Mouse (Mus musculus) forebrain, embryonic 14.5 days (tissue): ENCODE results near the gene Map4k3. TPM values are rescaled to one million over a fixed set of nuclear protein-coding genes. Genes with fewer than 3 reads are reported as not detected.
A peak's percentile ranks its signal among the peaks of the same experiment; 100 is the strongest.

Experiments used
- ATAC-seq: fragments of 200-750 bp; cut with Nextera tagmentation; 2 replicates; pipeline ENCODE4 v1.8.0; 2017; ENCODE audit warnings: mild to moderate bottlenecking, moderate library complexity
- DNase-seq: peaks from one replicate; pipeline ENCODE4 v3.0.0-alpha.2; 2015; ENCODE audit warnings: low spot score
- H3K27ac ChIP-seq: fragments of 300-500 bp; sonication (generic); 2 replicates; pipeline ENCODE4 v1.5.1; 2014; ENCODE audit warnings: low read depth, mild to moderate bottlenecking, control low read depth, low read length, moderate library complexity
- H3K27me3 ChIP-seq: fragments of 300-500 bp; sonication (generic); replicated peaks from 2 replicates; pipeline ENCODE4 v1.6.1; 2014; ENCODE audit warnings: low read length, control low read depth, mixed read lengths; ENCODE audit not compliant: control insufficient read depth, insufficient read depth
- H3K36me3 ChIP-seq: fragments of 300-500 bp; sonication (generic); 2 replicates; pipeline ENCODE4 v1.6.1; 2014; ENCODE audit warnings: low read length, control low read depth; ENCODE audit not compliant: control insufficient read depth, insufficient read depth
- H3K4me1 ChIP-seq: fragments of 300-500 bp; sonication (generic); 2 replicates; pipeline ENCODE4 v1.6.1; 2014; ENCODE audit warnings: antibody characterized with exemption, low read length, control low read depth; ENCODE audit not compliant: control insufficient read depth, insufficient read depth
- H3K4me2 ChIP-seq: fragments of 300-500 bp; sonication (generic); 2 replicates; pipeline ENCODE4 v1.6.1; 2014; ENCODE audit warnings: mild to moderate bottlenecking, control low read depth, low read length
- H3K4me3 ChIP-seq: fragments of 300-500 bp; sonication (generic); 2 replicates; pipeline ENCODE4 v1.5.1; 2014; ENCODE audit warnings: low read depth, low read length, control low read depth
- H3K9ac ChIP-seq: fragments of 300-500 bp; sonication (generic); 2 replicates; pipeline ENCODE4 v1.6.1; 2014; ENCODE audit warnings: mild to moderate bottlenecking, low read length, control low read depth, moderate library complexity
- H3K9me3 ChIP-seq: fragments of 300-500 bp; sonication (generic); replicated peaks from 2 replicates; pipeline ENCODE4 v1.6.1; 2016; ENCODE audit warnings: low read length, control low read depth, mixed read lengths; ENCODE audit not compliant: control insufficient read depth
- WGBS: fragments of 180-500 bp; shearing (Covaris S2); extraction: QIAGEN DNeasy Blood & Tissue Kit; methylation state at CpG from one replicate; pipeline ENCODE4 v1.1.7; 2014; 5-methylcytosine and 5-hydroxymethylcytosine counted together
- polyA plus RNA-seq: library from polyadenylated mRNA; unstranded; fragments of >200 nt; fragmentation: Nextera tagmentation; extraction: Ambion mirVana; gene quantifications from 2 replicates; pipeline ENCODE4 v1.2.1, GENCODE M21; 2014

Map4k3 gene
- polyA plus RNA-seq: 29.0 and 30.7 TPM in 2 replicates

DNA sequence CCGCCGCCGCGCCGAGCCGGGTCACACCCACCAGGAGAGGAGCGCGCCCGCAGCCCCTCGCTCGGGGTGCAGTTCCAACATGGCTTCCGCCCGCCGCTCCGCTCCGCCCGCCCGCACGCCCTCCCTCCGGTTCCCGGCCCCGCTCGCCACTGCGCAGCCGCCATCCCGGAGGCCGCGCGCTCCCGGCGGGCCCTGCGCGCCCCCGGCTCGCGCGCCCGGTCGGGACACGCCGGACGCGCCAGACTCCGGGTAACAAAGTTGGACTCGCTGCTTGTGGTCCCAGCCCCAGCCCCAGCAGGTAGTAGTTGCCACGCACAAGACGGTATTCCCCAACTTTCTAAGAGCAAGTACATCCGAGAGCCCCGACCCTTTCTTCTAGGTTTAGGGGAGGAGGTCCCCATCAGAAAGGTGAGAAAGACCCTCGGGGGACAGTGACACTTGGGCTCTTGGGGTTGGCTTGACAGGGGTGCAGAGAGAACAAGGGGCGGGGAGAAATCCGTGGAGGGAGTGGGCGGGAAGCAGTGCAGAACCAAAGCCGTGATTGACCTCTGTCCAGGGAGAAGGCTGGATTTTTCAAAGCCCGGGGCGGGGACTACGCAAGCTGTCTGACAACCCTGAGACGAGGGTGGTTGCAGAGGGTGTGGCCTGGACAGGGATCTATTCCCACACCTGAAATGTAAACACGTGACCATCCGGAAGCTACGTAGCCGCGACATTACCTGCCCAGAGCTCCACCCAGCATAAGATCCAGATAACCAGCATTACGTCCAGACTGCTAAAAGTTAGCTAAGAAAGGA is at the start of gene Map4k3:
TSS of gene Map4k3 (minus strand) at position 424 of the 797 bp plus-strand sequence.
- peak within 1 kb of the TSS; percentile 76 for H3K4me2 ChIP-seq
- ATAC-seq (peak; percentile 96), DNase-seq (peak; percentile 86)
- peak within 1 kb of the TSS; percentile 98 for H3K9ac ChIP-seq
- H3K4me1 ChIP-seq: peaks cover 12% of the 10 kb centered on the region
- WGBS: under 1% methylated on average over 55 of the region's 64 CpGs
- H3K4me3 ChIP-seq: peak within 1 kb of the TSS; percentile 64
- H3K36me3 ChIP-seq: no peaks in the 10 kb centered on the region
- peak within 1 kb of the TSS; percentile 93 for H3K27ac ChIP-seq
- H3K27me3 ChIP-seq: no peaks in the 10 kb centered on the region
- no peaks in the 10 kb centered on the region for H3K9me3 ChIP-seq

GRCm38 (mm10) chr17:80777581-80777980 is 49.3 kb upstream of the Map4k3 start:
- Histone ChIP-seq H3K4me2 (no peak overlapping the region), H3K9me3 (no peaks in the 10 kb centered on the region), H3K4me1 (peaks cover 3% of the 10 kb centered on the region; the same call in 1 of the 2 replicates), H3K27me3 (no peaks in the 10 kb centered on the region), H3K27ac (no peak overlapping the region), H3K36me3 (no peaks in the 10 kb centered on the region), H3K4me3 (no peak overlapping the region), H3K9ac (no peak overlapping the region)
- no peak for DNase-seq
- ATAC-seq: no peak
- 97% methylated on average over 1 of the region's 1 CpGs for WGBS

- 84% methylated on average over 8 of the region's 8 CpGs for WGBS
- no peak for ATAC-seq
Observed at GRCm38 (mm10) chr17:80775178-80775788, 47.0 kb upstream of the Map4k3 start.

GRCm38 (mm10) chr17:80772545-80773453 is 44.5 kb upstream of the Map4k3 start:
- Histone ChIP-seq H3K27me3 (no peaks in the 10 kb centered on the region), H3K36me3 (no peaks in the 10 kb centered on the region), H3K4me1 (peaks cover 3% of the 10 kb centered on the region; the same call in 1 of the 2 replicates), H3K4me2 (no peak overlapping the region), H3K27ac (no peak overlapping the region), H3K4me3 (no peak overlapping the region), H3K9ac (no peak overlapping the region), H3K9me3 (no peaks in the 10 kb centered on the region)
- DNase-seq (peak; percentile 45), ATAC-seq (peak; percentile 32; the same call in 1 of the 2 replicates)
- WGBS: 56% methylated on average over 14 of the region's 14 CpGs

More at GRCm38 (mm10) chr17:80775178-80775788, 47.0 kb upstream of the Map4k3 start:
- Histone ChIP-seq H3K4me3 (no peak overlapping the region), H3K4me2 (no peak overlapping the region), H3K4me1 (peaks cover 3% of the 10 kb centered on the region; the same call in 1 of the 2 replicates), H3K27me3 (no peaks in the 10 kb centered on the region), H3K36me3 (no peaks in the 10 kb centered on the region), H3K9me3 (no peaks in the 10 kb centered on the region), H3K27ac (no peak overlapping the region), H3K9ac (no peak overlapping the region)
- DNase-seq: no peak

DNA sequence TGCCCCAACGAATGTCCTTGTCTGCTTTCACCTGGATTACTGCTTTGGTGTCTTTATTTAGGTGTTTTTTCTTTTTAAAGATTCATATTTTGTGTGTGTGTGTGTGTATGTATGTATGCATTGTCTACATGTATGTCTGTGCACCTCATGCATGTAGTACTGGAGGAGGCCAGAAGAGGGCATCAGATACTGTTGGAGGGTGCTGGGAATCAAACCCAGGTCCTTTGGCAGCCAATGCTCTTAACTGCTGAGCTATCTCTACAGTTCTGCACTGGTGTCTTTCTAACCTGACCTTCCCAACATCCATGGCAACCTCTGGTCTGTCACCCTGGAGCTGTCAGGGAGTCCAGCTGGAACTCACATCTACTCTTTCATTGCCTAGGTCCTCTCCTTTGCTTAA is 41.8 kb upstream of the Map4k3 start:
- Histone ChIP-seq H3K4me3 (no peak overlapping the region), H3K4me1 (peaks cover 3% of the 10 kb centered on the region; the same call in 1 of the 2 replicates), H3K27me3 (no peaks in the 10 kb centered on the region), H3K4me2 (no peak overlapping the region), H3K27ac (no peak overlapping the region), H3K9ac (no peak overlapping the region), H3K9me3 (no peaks in the 10 kb centered on the region), H3K36me3 (no peaks in the 10 kb centered on the region)
- DNase-seq (no peak), ATAC-seq (no peak)
- 84% methylated on average over 1 of the region's 1 CpGs for WGBS

DNA sequence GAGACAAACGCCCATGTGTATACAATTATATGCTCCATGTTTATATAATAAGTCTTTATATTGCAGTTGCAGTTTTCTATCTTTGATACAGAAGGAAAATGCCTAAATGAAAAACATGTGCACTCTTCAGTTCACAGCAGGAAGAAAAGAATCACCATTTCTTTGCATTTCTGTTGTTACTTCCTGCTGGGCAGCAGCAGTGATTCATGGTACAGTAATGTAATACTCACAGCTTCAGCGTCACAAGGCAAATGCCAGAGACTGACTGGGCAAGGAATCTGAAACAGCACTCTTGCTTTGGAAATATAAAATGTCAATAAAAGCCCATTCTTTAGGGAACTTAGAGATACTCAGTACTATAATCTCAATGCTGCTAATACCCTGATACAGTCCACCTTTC is 36.9 kb upstream of the Map4k3 start:
- no peak overlapping the region for H3K4me2 ChIP-seq
- no peaks in the 10 kb centered on the region for H3K27me3 ChIP-seq
- H3K36me3 ChIP-seq: no peaks in the 10 kb centered on the region
- H3K4me1 ChIP-seq: no peaks in the 10 kb centered on the region
- WGBS: 79% methylated on average over 2 of the region's 2 CpGs
- no peak overlapping the region for H3K4me3 ChIP-seq
- DNase-seq: no peak
- no peak for ATAC-seq
- H3K9ac ChIP-seq: no peak overlapping the region
- H3K27ac ChIP-seq: no peak overlapping the region
- no peaks in the 10 kb centered on the region for H3K9me3 ChIP-seq

DNA sequence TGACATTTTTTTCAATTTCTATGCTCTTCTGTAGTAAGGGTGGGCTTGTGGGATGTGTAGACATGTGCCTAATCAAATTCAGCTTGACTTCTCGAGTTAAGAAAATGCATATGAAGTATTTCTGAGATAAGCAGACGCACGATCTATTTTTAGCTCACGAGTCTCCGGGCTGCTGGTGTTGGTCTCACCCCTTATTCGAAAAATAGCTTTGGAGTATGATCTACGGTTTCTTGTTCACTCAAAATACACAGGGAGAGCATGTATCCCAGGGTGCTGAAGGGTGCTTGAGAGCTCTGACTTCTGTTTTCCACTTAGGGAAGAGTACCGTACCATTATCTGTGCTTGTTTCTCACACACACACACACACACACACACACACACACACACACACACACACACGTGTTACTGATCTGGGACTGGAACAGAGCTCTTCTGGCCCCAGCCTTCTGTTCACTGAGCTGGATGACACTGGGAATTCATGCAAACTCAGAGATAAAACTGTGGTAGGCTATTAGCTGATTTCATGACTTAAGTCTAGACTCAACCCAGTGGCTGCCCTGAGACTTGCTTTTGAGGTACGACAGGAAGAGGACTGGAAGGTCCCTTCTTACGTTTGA is 34.9 kb upstream of the Map4k3 start:
- Histone ChIP-seq H3K4me1 (no peaks in the 10 kb centered on the region), H3K27ac (no peak overlapping the region), H3K36me3 (no peaks in the 10 kb centered on the region), H3K9me3 (no peaks in the 10 kb centered on the region), H3K4me2 (no peak overlapping the region), H3K4me3 (no peak overlapping the region), H3K9ac (no peak overlapping the region), H3K27me3 (no peaks in the 10 kb centered on the region)
- ATAC-seq (peak; percentile 57; the same call in 1 of the 2 replicates), DNase-seq (peak; percentile 60)
- WGBS: 72% methylated on average over 11 of the region's 11 CpGs

GRCm38 (mm10) chr17:80762391-80763040 is 34.2 kb upstream of the Map4k3 start:
- H3K9ac ChIP-seq: no peak overlapping the region
- DNase-seq (no peak), ATAC-seq (no peak)
- H3K27ac ChIP-seq: no peak overlapping the region
- H3K36me3 ChIP-seq: no peaks in the 10 kb centered on the region
- H3K9me3 ChIP-seq: no peaks in the 10 kb centered on the region
- no peaks in the 10 kb centered on the region for H3K27me3 ChIP-seq
- 76% methylated on average over 9 of the region's 9 CpGs for WGBS
- no peaks in the 10 kb centered on the region for H3K4me1 ChIP-seq
- no peak overlapping the region for H3K4me2 ChIP-seq
- no peak overlapping the region for H3K4me3 ChIP-seq
